Comparison of ENCODE assay signal across 8 mouse cellular contexts in the genomic region with DNA sequence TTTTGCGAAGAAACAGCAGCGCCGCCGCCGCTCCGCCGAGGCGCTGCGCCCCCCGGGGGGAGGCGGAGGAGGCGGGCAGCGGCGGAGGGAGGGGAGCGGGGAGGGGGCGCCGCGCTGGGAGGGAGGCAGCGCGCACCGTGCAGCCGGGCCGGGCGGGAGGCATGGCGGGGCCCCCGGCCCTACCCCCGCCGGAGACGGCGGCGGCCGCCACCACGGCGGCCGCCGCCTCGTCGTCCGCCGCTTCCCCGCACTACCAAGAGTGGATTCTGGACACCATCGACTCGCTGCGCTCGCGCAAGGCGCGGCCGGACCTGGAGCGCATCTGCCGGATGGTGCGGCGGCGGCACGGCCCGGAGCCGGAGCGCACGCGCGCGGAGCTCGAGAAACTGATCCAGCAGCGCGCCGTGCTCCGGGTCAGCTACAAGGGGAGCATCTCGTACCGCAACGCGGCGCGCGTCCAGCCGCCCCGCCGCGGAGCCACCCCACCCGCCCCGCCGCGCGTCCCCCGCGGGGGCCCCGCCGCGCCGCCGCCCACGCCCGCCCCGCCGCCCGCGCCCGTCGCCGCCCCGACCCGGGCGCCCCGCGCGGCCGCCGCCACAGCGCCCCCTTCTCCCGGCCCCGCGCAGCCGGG. TPM values are rescaled to one million over a fixed set of nuclear protein-coding genes. Genes with fewer than 3 reads are reported as not detected.
DNase-seq lines count a peak whose midpoint lies in the region; ATAC-seq and TF ChIP-seq lines count a peak whose summit lies in the region.

A gene (plus strand): TSS at position 162 of the 631 bp plus-strand sequence.

- H3K27me3 ChIP-seq in forebrain, postnatal 0 days (ENCODE audit: insufficient read depth, low read length): no peaks in the 10 kb centered on the region
- H3K27me3 ChIP-seq in hindbrain, embryonic 13.5 days: peaks cover 31% of the 10 kb centered on the region
- peaks cover 50% of the 10 kb centered on the region for H3K27me3 ChIP-seq in midbrain, embryonic 10.5 days (ENCODE audit: low read depth, poor library complexity, severe bottlenecking)
- no peaks in the 10 kb centered on the region for H3K27me3 ChIP-seq in splenic B cell, adult 2 months (ENCODE audit: control insufficient read depth, insufficient read depth, low read length, poor library complexity, severe bottlenecking)

- H3K4me3 ChIP-seq in forebrain, postnatal 0 days (ENCODE audit: low read depth, low read length): peak within 1 kb of the TSS; percentile 76
- H3K4me3 ChIP-seq in hindbrain, embryonic 13.5 days: peak within 1 kb of the TSS; percentile 76
- H3K4me3 ChIP-seq in midbrain, embryonic 10.5 days: peak within 1 kb of the TSS; percentile 87

- intact Hi-C loops in left cerebral cortex, postnatal 36 days (cut with DNase I): loop anchor here (5.0 kb wide), 1 partner anchor 95 kb away; a partner anchor contains a TSS

- H3K27ac ChIP-seq in forebrain, postnatal 0 days (ENCODE audit: low read depth, low read length): peak within 1 kb of the TSS; percentile 92
- peak within 1 kb of the TSS; percentile 97 for H3K27ac ChIP-seq in hindbrain, embryonic 13.5 days
- peak within 1 kb of the TSS; percentile 94 for H3K27ac ChIP-seq in midbrain, embryonic 10.5 days (replicated peaks)

- H3K4me2 ChIP-seq in forebrain, postnatal 0 days (ENCODE audit: low read depth): peak within 1 kb of the TSS; percentile 91
- peak within 1 kb of the TSS; percentile 79 for H3K4me2 ChIP-seq in hindbrain, embryonic 13.5 days

- ATAC-seq in forebrain, postnatal 0 days: peak; percentile 47
- ATAC-seq in hindbrain, embryonic 13.5 days (ENCODE audit: low FRiP score): peak; percentile 11; the same call in 1 of the 2 replicates

- TF ChIP-seq CTCF in forebrain, postnatal 0 days (IDR thresholded peaks at IDR 0.05; ENCODE audit: low read depth): no peak

- peak; percentile 64 for DNase-seq in kidney, adult 18-20 months
- DNase-seq in kidney, adult 11 months: no peak
- DNase-seq in cerebellum, adult 11-12 months: peak; percentile 70
- no peak for DNase-seq in forebrain, postnatal 0 days
- DNase-seq in left cerebral cortex, postnatal 36 days (ENCODE audit: low spot score in 2 of 2): peak; percentile 62 to 68
- peak; percentile 68 for DNase-seq in midbrain, embryonic 10.5 days (ENCODE audit: low spot score)
- peak; percentile 58 for DNase-seq in splenic B cell, adult 2 months (ENCODE audit: low read depth, low spot score)

- H3K9me3 ChIP-seq in forebrain, postnatal 0 days (ENCODE audit: low read length): no peaks in the 10 kb centered on the region
- H3K9me3 ChIP-seq in hindbrain, embryonic 13.5 days: no peaks in the 10 kb centered on the region
- H3K9me3 ChIP-seq in midbrain, embryonic 10.5 days (replicated peaks): no peaks in the 10 kb centered on the region

- peaks cover 28% of the 10 kb centered on the region for H3K36me3 ChIP-seq in forebrain, postnatal 0 days (ENCODE audit: insufficient read depth)
- H3K36me3 ChIP-seq in hindbrain, embryonic 13.5 days: peaks cover 28% of the 10 kb centered on the region
- H3K36me3 ChIP-seq in midbrain, embryonic 10.5 days: peaks cover 57% of the 10 kb centered on the region
- no peaks in the 10 kb centered on the region; the same call in 1 of the 2 replicates for H3K36me3 ChIP-seq in splenic B cell, adult 2 months (ENCODE audit: control insufficient read depth, insufficient read depth, low read length, poor library complexity, severe bottlenecking)

- WGBS in forebrain, postnatal 0 days: under 1% methylated on average over 39 of the region's 112 CpGs
- 2% methylated on average over 39 of the region's 112 CpGs for WGBS in hindbrain, embryonic 13.5 days
- 11% methylated on average over 101 of the region's 112 CpGs for WGBS in midbrain, embryonic 10.5 days

- H3K4me1 ChIP-seq in forebrain, postnatal 0 days (ENCODE audit: insufficient read depth): peaks cover 9% of the 10 kb centered on the region
- peaks cover 35% of the 10 kb centered on the region for H3K4me1 ChIP-seq in hindbrain, embryonic 13.5 days (replicated peaks)
- H3K4me1 ChIP-seq in midbrain, embryonic 10.5 days: peaks cover 41% of the 10 kb centered on the region

- peak within 1 kb of the TSS; percentile 83 for H3K9ac ChIP-seq in forebrain, postnatal 0 days
- H3K9ac ChIP-seq in hindbrain, embryonic 13.5 days: peak within 1 kb of the TSS; percentile 90

RNA-seq across cellular contexts. Expression of the gene that starts here (rescaled TPM):
- total RNA-seq in forebrain, postnatal 0 days (2014; rRNA removed): 116 and 117 TPM in 2 replicates
- polyA plus RNA-seq in forebrain, postnatal 0 days (2015; fragmentation: Nextera tagmentation; extraction: Ambion mirVana): 6.7 and 6.9 TPM in 2 replicates
- 8.2 and 9.3 TPM in 2 replicates for polyA plus RNA-seq in hindbrain, embryonic 13.5 days (2015; fragmentation: Nextera tagmentation; extraction: Ambion mirVana)
- total RNA-seq in left cerebral cortex, postnatal 36 days (2021): 10 to 100 TPM; 41.5 to 46.6 TPM
- polyA plus RNA-seq in midbrain, embryonic 10.5 days (2016; fragmentation: Nextera tagmentation; extraction: Ambion mirVana): 8.0 and 8.5 TPM in 2 replicates

Comparison
In these comparisons a context has a peak if more than half of its experiments do, and no peak if none do; other contexts are left out.
1. DNase-seq: peak in kidney, adult 18-20 months (single experiment), cerebellum, adult 11-12 months (single experiment), left cerebral cortex, postnatal 36 days (2 of 2), midbrain, embryonic 10.5 days (single experiment) and splenic B cell, adult 2 months (single experiment); none in kidney, adult 11 months (single experiment) and forebrain, postnatal 0 days (single experiment).
2. Peak in every context shown above with its lines, with median percentiles within 50 percentile points of each other: H3K27ac ChIP-seq and H3K4me3 ChIP-seq.